Mouse (Mus musculus) heart, embryonic 16.5 days (tissue): ENCODE data around the gene Lrig2. TPM values are rescaled to one million over a fixed set of nuclear protein-coding genes. Genes with fewer than 3 reads are reported as not detected.

ENCODE experiments used
- ATAC-seq: fragments of 200-750 bp; cut with Nextera tagmentation; replicated peaks from 2 replicates; pipeline ENCODE4 v1.8.0; 2017; ENCODE audit warnings: moderate number of reproducible peaks; ENCODE audit not compliant: insufficient read depth, low FRiP score; ENCODE audit errors: extremely low read depth
- H3K27ac ChIP-seq: fragments of 300-500 bp; sonication (generic); 2 replicates; pipeline ENCODE4 v1.5.1; 2014; ENCODE audit warnings: mild to moderate bottlenecking, low read length, control low read depth, moderate library complexity
- H3K27me3 ChIP-seq: fragments of 300-500 bp; sonication (generic); 2 replicates; pipeline ENCODE4 v1.6.1; 2014; ENCODE audit warnings: low read length, mixed read lengths; ENCODE audit not compliant: control insufficient read depth, insufficient read depth
- H3K36me3 ChIP-seq: fragments of 300-500 bp; sonication (generic); 2 replicates; pipeline ENCODE4 v1.6.1; 2014; ENCODE audit not compliant: control insufficient read depth, insufficient read depth
- H3K4me1 ChIP-seq: fragments of 300-500 bp; sonication (generic); 2 replicates; pipeline ENCODE4 v1.6.1; 2014; ENCODE audit warnings: low read length, mixed read lengths; ENCODE audit not compliant: control insufficient read depth, insufficient read depth
- H3K4me2 ChIP-seq: fragments of 300-500 bp; sonication (generic); 2 replicates; pipeline ENCODE4 v1.6.1; 2014; ENCODE audit warnings: low read depth, mild to moderate bottlenecking, control low read depth, low read length
- H3K4me3 ChIP-seq: fragments of 300-500 bp; sonication (generic); 2 replicates; pipeline ENCODE4 v1.5.1; 2014; ENCODE audit warnings: mild to moderate bottlenecking, control low read depth, low read length
- H3K9ac ChIP-seq: fragments of 300-500 bp; sonication (generic); 2 replicates; pipeline ENCODE4 v1.6.1; 2014; ENCODE audit warnings: low read length, control low read depth
- H3K9me3 ChIP-seq: fragments of 300-500 bp; sonication (generic); replicated peaks from 2 replicates; pipeline ENCODE4 v1.6.1; 2016; ENCODE audit warnings: low read length; ENCODE audit not compliant: control insufficient read depth
- WGBS: fragments of 180-500 bp; shearing (Covaris S2); extraction: QIAGEN DNeasy Blood & Tissue Kit; methylation state at CpG from one replicate; pipeline ENCODE4 v1.1.7; 2014; 5-methylcytosine and 5-hydroxymethylcytosine counted together
- polyA plus RNA-seq: library from polyadenylated mRNA; unstranded; fragments of >200 nt; fragmentation: Nextera tagmentation; extraction: Ambion mirVana; gene quantifications from 2 replicates; pipeline ENCODE4 v1.2.1, GENCODE M21; 2015

The Lrig2 gene
- polyA plus RNA-seq, 1 experiment from 2014 or later, result 11.9 TPM

GRCm38 (mm10) chr3:104517161-104517560 lies 5.4 kb upstream of the Lrig2 start:
- no peak for ATAC-seq
- no peak overlapping the region for H3K4me2 ChIP-seq
- H3K27me3 ChIP-seq, result no peaks in the 10 kb centered on the region
- H3K4me3 ChIP-seq, result no peak overlapping the region
- 77% methylated on average over 5 of the region's 5 CpGs for WGBS
- no peak overlapping the region for H3K27ac ChIP-seq
- H3K36me3 ChIP-seq, result no peaks in the 10 kb centered on the region
- no peak overlapping the region for H3K9ac ChIP-seq
- peaks cover 4% of the 10 kb centered on the region; the same call in 1 of the 2 replicates for H3K4me1 ChIP-seq
- no peaks in the 10 kb centered on the region for H3K9me3 ChIP-seq

GRCm38 (mm10) chr3:104514510-104514909 lies 2.8 kb upstream of the Lrig2 start:
- Histone ChIP-seq H3K9ac (no peak overlapping the region), H3K36me3 (no peaks in the 10 kb centered on the region), H3K4me1 (peaks cover 6% of the 10 kb centered on the region), H3K27ac (no peak overlapping the region), H3K9me3 (no peaks in the 10 kb centered on the region), H3K4me3 (no peak overlapping the region), H3K4me2 (no peak overlapping the region), H3K27me3 (no peaks in the 10 kb centered on the region)
- 72% methylated on average over 2 of the region's 2 CpGs for WGBS
- no peak for ATAC-seq

- H3K9me3 ChIP-seq, result no peaks in the 10 kb centered on the region
- H3K36me3 ChIP-seq, result no peaks in the 10 kb centered on the region
- H3K9ac ChIP-seq, result peak overlapping the region; percentile 76
- H3K4me2 ChIP-seq, result peak overlapping the region; percentile 71
- WGBS, result 19% methylated on average over 5 of the region's 5 CpGs
- H3K27me3 ChIP-seq, result no peaks in the 10 kb centered on the region
- no peak for ATAC-seq
- peak overlapping the region; percentile 95 for H3K27ac ChIP-seq
- H3K4me3 ChIP-seq, result peak overlapping the region; percentile 85
- peaks cover 6% of the 10 kb centered on the region for H3K4me1 ChIP-seq
Measured at GRCm38 (mm10) chr3:104512424-104512748, 668 bp upstream of the Lrig2 start.

GRCm38 (mm10) chr3:104510771-104511429 lies 818 bp downstream of the Lrig2 start:
- Histone ChIP-seq H3K4me3 (peak overlapping the region; percentile 85), H3K36me3 (no peaks in the 10 kb centered on the region), H3K27ac (peak overlapping the region; percentile 97), H3K9me3 (no peaks in the 10 kb centered on the region), H3K27me3 (no peaks in the 10 kb centered on the region), H3K4me2 (peak overlapping the region; percentile 77), H3K4me1 (peaks cover 6% of the 10 kb centered on the region), H3K9ac (peak overlapping the region; percentile 87)
- peak; percentile 11; the same call in 1 of the 2 replicates for ATAC-seq
- WGBS, result 1% methylated on average over 14 of the region's 14 CpGs

GRCm38 (mm10) chr3:104501648-104502047 lies 10.1 kb downstream of the Lrig2 start:
- ATAC-seq, result no peak
- Histone ChIP-seq H3K9me3 (no peaks in the 10 kb centered on the region), H3K4me3 (no peak overlapping the region), H3K4me2 (no peak overlapping the region), H3K36me3 (peaks cover 2% of the 10 kb centered on the region; the same call in 1 of the 2 replicates), H3K4me1 (no peaks in the 10 kb centered on the region; the same call in 1 of the 2 replicates), H3K9ac (no peak overlapping the region), H3K27me3 (no peaks in the 10 kb centered on the region), H3K27ac (no peak overlapping the region)
- 81% methylated on average over 2 of the region's 2 CpGs for WGBS

GRCm38 (mm10) chr3:104500881-104501280 lies 10.8 kb downstream of the Lrig2 start:
- no peak for ATAC-seq
- 85% methylated on average over 2 of the region's 2 CpGs for WGBS
- peaks cover 8% of the 10 kb centered on the region for H3K36me3 ChIP-seq
- H3K9me3 ChIP-seq, result no peaks in the 10 kb centered on the region
- H3K4me3 ChIP-seq, result no peak overlapping the region
- H3K4me1 ChIP-seq, result no peaks in the 10 kb centered on the region; the same call in 1 of the 2 replicates
- no peaks in the 10 kb centered on the region for H3K27me3 ChIP-seq
- H3K4me2 ChIP-seq, result no peak overlapping the region
- no peak overlapping the region for H3K9ac ChIP-seq
- H3K27ac ChIP-seq, result no peak overlapping the region

- Histone ChIP-seq H3K4me2 (no peak overlapping the region), H3K36me3 (peaks cover 16% of the 10 kb centered on the region), H3K4me3 (no peak overlapping the region), H3K4me1 (no peaks in the 10 kb centered on the region), H3K9ac (no peak overlapping the region), H3K9me3 (no peaks in the 10 kb centered on the region), H3K27ac (no peak overlapping the region), H3K27me3 (no peaks in the 10 kb centered on the region)
- WGBS, result 89% methylated on average over 4 of the region's 4 CpGs
- ATAC-seq, result no peak
Measured at GRCm38 (mm10) chr3:104496176-104496575, 15.5 kb downstream of the Lrig2 start.

- peaks cover 16% of the 10 kb centered on the region for H3K36me3 ChIP-seq
- no peak overlapping the region for H3K9ac ChIP-seq
- no peak overlapping the region for H3K4me2 ChIP-seq
- no peak overlapping the region for H3K4me3 ChIP-seq
- H3K4me1 ChIP-seq, result no peaks in the 10 kb centered on the region
- 78% methylated on average over 1 of the region's 1 CpGs for WGBS
- H3K27ac ChIP-seq, result no peak overlapping the region
- H3K27me3 ChIP-seq, result no peaks in the 10 kb centered on the region
- no peak for ATAC-seq
- H3K9me3 ChIP-seq, result no peaks in the 10 kb centered on the region
Measured at GRCm38 (mm10) chr3:104480946-104481719, 30.6 kb downstream of the Lrig2 start.

- no peak overlapping the region for H3K4me3 ChIP-seq
- no peak for ATAC-seq
- no peaks in the 10 kb centered on the region for H3K4me1 ChIP-seq
- no peak overlapping the region for H3K9ac ChIP-seq
- H3K9me3 ChIP-seq, result no peaks in the 10 kb centered on the region
- 98% methylated on average over 1 of the region's 1 CpGs for WGBS
- H3K36me3 ChIP-seq, result peaks cover 22% of the 10 kb centered on the region
- H3K27me3 ChIP-seq, result no peaks in the 10 kb centered on the region
- no peak overlapping the region for H3K27ac ChIP-seq
- no peak overlapping the region for H3K4me2 ChIP-seq
Measured at GRCm38 (mm10) chr3:104478056-104478455, 33.7 kb downstream of the Lrig2 start.
